Mouse (Mus musculus) liver, adult (tissue): ENCODE measurements around the gene Ccnyl1.

Experiments used
- GATA4 ChIP-seq: IDR thresholded peaks from 2 replicates; pipeline ENCODE4 v1.6.1; 2014; ENCODE audit warnings: mild to moderate bottlenecking, low read length; ENCODE audit not compliant: insufficient replicate concordance

The Ccnyl1 gene

DNA sequence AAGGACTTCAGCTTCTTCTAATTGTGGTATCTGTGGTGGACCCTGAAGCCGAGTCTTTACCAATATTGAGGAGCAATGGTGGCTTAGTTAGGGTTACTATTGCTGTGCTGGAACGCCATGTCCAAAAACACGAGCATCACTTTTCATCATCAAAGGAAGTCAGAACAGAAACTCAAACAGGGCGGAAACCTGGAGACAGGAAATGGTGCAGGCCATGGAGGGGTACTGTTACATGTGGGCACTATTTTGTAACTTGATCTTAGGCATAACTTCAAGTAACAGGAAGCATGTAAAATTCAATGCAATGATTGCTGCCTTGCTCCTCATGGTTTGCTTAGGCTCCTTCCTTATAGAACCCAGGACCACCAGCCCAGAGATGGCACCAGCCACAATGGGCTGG lies 2.2 kb upstream of the Ccnyl1 start:
- no peak for TF ChIP-seq GATA4

GRCm38 (mm10) chr1:64689561-64690212 lies 568 bp upstream of the Ccnyl1 start:
- no peak for TF ChIP-seq GATA4

DNA sequence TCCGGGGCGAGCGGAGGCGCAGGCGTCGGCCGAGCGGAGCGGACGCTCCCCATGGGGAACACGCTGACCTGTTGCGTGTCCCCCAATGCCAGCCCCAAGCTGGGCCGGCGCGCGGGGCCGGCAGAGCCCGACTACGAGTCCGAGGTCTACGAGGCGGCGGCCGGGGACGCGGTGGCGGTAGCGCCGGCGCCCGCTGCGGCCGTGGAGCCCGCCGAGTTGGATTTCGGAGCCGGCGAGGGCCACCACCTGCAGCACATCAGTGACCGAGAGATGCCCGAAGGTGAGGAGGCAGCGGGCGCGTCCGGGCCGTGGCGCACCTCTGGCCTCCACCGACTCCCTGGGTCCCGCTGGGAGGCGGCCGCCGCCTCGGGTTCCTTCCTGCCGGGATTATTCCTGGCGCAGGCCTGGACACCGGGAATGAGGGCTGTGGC lies 881 bp downstream of the Ccnyl1 start:
- TF ChIP-seq GATA4, result no peak

DNA sequence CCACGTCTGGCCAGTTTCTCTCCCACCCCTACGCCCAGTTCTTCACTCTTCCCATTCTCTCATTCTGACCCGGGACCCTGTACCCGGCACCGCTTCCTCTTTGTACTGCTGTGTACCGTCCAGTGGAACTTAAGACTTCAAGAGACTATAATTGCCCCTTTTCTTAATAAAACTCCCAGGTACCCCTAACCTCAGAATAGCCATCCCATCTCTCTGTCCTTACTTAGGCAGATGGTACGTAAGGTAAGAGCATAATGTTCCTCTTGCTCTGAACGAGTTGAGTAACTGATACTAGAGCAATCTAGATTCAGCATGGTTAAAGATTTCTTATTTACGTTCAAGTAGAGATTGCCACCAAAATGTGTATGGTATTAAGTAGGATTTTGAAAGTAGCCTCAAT lies 1.3 kb downstream of the Ccnyl1 start:
- TF ChIP-seq GATA4, result no peak

DNA sequence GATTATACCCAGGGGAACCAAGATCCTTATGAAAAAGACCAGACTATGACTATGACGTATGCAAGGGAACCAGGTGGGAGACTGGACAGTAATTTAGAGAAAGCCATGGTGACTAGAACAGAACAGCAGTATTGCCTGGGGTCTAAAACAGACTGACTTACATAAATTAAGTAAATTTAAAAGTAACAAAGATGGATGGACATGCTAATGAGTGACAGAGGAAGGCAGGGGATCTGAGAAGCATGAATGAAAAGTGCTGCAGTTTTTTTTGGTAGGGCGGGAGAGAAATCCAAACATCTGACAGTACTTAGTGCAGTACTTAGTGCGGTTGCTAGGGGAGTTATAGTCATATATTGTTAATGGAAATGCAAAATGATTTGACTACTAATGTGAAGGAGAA lies 4.9 kb downstream of the Ccnyl1 start:
- TF ChIP-seq GATA4, result no peak

DNA sequence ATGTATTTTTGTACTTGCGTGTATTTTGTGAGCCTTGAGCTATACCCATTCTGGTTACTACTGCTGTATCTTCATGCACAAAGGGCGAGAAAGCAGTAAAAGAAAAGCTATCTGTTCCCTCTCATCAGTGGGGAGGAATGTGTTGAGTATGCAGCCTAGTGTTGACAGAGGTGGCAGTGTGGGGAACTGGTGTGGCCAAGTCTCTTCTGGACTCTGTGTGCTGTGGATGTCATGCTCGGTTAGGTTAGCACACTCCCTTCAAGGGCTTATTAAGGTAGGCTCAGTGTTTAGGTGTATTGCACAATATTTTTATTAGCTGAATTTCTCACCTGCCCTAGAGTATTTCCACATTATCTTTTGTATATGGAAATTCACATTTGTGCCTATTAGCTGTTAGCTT lies 11.5 kb downstream of the Ccnyl1 start:
- TF ChIP-seq GATA4, result no peak

GRCm38 (mm10) chr1:64705230-64705629 lies 15.0 kb downstream of the Ccnyl1 start:
- TF ChIP-seq GATA4, result no peak

GRCm38 (mm10) chr1:64706610-64707009 lies 16.4 kb downstream of the Ccnyl1 start:
- no peak for TF ChIP-seq GATA4

DNA sequence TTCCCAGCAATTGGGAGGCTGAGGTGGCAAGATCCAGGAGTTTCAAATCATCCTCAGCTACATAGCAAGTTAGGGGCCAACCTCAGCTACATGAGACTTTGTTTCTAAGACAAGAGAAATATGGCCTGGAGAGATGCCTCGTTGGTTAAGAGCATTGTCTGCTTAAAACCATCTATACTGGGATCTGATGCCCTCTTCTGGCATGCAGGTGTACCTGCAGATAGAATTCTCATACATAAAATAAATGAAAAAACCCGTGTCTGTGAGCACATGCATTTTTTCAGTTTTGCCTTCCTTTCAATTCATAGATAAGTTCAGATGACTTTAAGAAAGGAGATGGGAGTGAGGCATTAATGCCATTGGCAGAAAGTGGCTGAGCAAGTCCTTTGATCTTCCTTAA lies 19.6 kb downstream of the Ccnyl1 start:
- no peak for TF ChIP-seq GATA4

- TF ChIP-seq GATA4, result no peak
Observed at GRCm38 (mm10) chr1:64712006-64712760, 21.9 kb downstream of the Ccnyl1 start.

GRCm38 (mm10) chr1:64715458-64715857 lies 25.2 kb downstream of the Ccnyl1 start:
- TF ChIP-seq GATA4, result no peak

- TF ChIP-seq GATA4, result no peak
Observed at GRCm38 (mm10) chr1:64716589-64717304, 26.5 kb downstream of the Ccnyl1 start.

DNA sequence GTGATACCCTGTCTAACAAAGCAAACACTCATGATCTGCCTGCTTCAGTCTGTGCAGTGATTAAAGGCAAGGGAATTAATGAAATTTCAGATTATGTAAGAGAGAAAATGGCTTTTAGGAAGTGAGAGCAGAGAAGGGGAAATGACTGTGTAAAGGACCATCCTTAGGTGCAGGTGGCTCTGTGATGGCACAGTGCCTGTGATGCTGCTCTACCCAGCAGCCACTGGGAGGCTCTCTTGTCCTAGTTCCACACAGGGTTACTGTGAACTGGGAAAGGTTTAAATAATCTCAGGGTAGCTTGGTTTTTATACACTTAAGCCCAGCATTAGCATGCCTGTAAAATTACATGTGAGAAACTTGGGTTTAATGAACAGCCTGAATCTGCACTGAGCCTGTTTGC lies 27.2 kb downstream of the Ccnyl1 start:
- no peak for TF ChIP-seq GATA4

DNA sequence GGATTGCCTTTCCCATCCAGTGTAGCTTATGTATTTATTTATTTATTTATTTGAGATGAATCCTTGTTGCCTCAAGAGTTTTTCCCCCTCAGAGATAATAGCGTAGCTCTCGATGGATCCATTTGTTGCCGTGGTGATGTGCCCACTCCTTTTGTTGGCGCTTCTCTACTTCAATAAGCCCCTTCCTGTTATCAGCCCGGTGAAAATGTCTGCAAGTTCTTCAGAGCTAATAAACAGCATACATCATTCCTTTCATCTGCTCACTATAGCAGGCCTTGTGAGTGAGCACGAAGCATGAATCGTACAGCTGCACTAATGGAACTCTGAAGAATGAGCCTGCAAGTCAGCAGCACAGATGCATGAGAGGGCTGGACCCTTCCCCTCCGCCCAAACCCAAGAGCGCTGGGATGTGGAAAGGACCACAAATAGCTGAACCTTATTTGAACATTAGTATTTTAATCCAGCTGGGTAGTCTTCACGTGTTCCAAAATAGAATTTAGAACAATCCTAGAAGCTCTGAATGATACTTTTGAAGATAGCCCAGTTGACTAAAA lies 30.9 kb downstream of the Ccnyl1 start:
- no peak for TF ChIP-seq GATA4

GRCm38 (mm10) chr1:64730046-64730445 lies 39.8 kb downstream of the Ccnyl1 start:
- no peak for TF ChIP-seq GATA4

GRCm38 (mm10) chr1:64731341-64732020 lies 41.2 kb downstream of the Ccnyl1 start:
- no peak for TF ChIP-seq GATA4

DNA sequence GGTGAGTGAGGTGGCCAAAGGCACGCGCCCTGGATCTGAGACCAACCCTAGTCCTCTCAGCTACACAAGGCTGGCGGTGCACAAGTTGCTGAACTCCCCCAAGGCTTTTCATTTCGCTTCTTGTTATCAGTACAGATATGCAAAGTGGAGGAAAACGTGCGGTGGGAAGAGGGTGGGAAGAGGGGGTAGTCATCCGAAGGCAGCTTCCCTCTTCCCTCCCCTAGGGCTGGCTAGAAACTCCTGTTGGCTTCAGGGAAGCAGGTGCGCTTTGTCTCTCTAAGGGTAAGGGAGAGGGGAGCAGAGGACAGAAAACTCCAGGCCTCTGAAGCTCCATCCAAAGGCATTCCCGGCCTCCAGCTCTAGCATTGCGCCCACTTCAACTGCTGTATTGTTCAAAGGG lies 41.9 kb downstream of the Ccnyl1 start:
- TF ChIP-seq GATA4, result no peak
